Mouse (Mus musculus): ENCODE results near the gene Ubtd1. TPM values are rescaled to one million over a fixed set of nuclear protein-coding genes. Genes with fewer than 3 reads are reported as not detected.

The Ubtd1 gene
- polyA plus RNA-seq, 1 experiment from 2014 or later: 33.2 TPM

DNA sequence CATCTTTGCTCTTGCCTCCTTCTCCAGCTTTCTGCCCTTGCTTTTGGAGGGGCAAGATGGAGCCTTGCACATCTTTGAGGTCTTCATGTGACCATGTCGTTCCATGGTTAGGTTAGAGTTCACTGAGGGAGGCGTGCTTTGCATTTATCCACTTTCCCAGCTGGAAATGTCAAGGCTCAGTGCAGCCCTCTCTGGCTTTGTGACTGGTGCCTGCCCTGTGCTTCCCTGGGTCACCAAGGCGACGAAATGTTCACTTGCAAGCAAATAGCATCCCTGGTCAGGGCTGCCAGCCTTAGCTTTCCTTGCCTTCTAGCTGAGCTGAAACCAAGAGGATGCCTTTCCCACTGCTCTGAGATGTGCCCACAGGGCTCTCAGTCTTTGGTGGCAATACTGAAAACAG is 28.9 kb downstream of the Ubtd1 start:
- Histone ChIP-seq H3K9me3 (replicated peaks) (no peaks in the 10 kb centered on the region), H3K9ac (no peak overlapping the region), H3K4me1 (peaks cover 39% of the 10 kb centered on the region), H3K27me3 (no peaks in the 10 kb centered on the region), H3K4me3 (replicated peaks) (no peak overlapping the region), H3K36me3 (no peaks in the 10 kb centered on the region), H3K27ac (replicated peaks) (no peak overlapping the region), H3K4me2 (replicated peaks) (no peak overlapping the region)
- no peak for ATAC-seq (ENCODE audit: insufficient number of reproducible peaks, low FRiP score, low TSS enrichment, low read depth)
- 76% methylated on average over 4 of the region's 4 CpGs for WGBS

DNA sequence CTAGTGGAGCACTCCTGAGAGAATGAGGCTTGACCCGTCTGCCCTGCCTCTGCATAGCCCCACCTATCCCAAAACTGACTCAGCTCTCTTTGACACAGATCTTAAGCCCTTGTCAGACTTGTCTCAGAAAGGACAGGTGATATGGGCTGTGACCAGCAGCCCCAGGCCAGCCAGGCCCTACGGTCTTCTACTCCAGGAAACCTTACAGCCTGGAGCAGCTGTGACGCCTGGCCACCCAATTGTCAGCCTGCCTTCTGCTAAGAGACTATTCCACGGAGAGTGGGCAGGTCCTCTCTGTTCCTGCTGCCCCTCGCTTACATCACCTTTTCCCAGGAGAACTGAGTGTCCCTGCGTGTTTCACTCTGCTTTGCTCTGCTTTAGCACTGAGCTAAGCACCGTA is 29.6 kb downstream of the Ubtd1 start:
- Histone ChIP-seq H3K9me3 (replicated peaks) (no peaks in the 10 kb centered on the region), H3K4me1 (peaks cover 40% of the 10 kb centered on the region), H3K4me2 (replicated peaks) (no peak overlapping the region), H3K27me3 (no peaks in the 10 kb centered on the region), H3K36me3 (no peaks in the 10 kb centered on the region), H3K4me3 (replicated peaks) (no peak overlapping the region), H3K27ac (replicated peaks) (peak overlapping the region; percentile 28; the same call in 1 of the 2 replicates), H3K9ac (no peak overlapping the region)
- 70% methylated on average over 7 of the region's 7 CpGs for WGBS
- peak; percentile 45; the same call in 1 of the 2 replicates for ATAC-seq (ENCODE audit: insufficient number of reproducible peaks, low FRiP score, low TSS enrichment, low read depth)

- no peak overlapping the region for H3K4me3 ChIP-seq (replicated peaks)
- no peaks in the 10 kb centered on the region for H3K27me3 ChIP-seq
- 74% methylated on average over 3 of the region's 3 CpGs for WGBS
- H3K36me3 ChIP-seq: no peaks in the 10 kb centered on the region
- no peaks in the 10 kb centered on the region for H3K9me3 ChIP-seq (replicated peaks)
- H3K4me2 ChIP-seq (replicated peaks): no peak overlapping the region
- H3K9ac ChIP-seq: no peak overlapping the region
- peak overlapping the region; percentile 11; the same call in 1 of the 2 replicates for H3K27ac ChIP-seq (replicated peaks)
- no peak for ATAC-seq (ENCODE audit: insufficient number of reproducible peaks, low FRiP score, low TSS enrichment, low read depth)
- H3K4me1 ChIP-seq: peaks cover 55% of the 10 kb centered on the region
Measured at GRCm38 (mm10) chr19:42014231-42014825, 32.8 kb downstream of the Ubtd1 start.

- H3K27ac ChIP-seq (replicated peaks): no peak overlapping the region
- ATAC-seq (ENCODE audit: insufficient number of reproducible peaks, low FRiP score, low TSS enrichment, low read depth): no peak
- no peaks in the 10 kb centered on the region for H3K36me3 ChIP-seq
- WGBS: 80% methylated on average over 6 of the region's 6 CpGs
- no peaks in the 10 kb centered on the region for H3K27me3 ChIP-seq
- H3K9me3 ChIP-seq (replicated peaks): no peaks in the 10 kb centered on the region
- H3K4me2 ChIP-seq (replicated peaks): no peak overlapping the region
- no peak overlapping the region for H3K9ac ChIP-seq
- H3K4me3 ChIP-seq (replicated peaks): no peak overlapping the region
- peaks cover 59% of the 10 kb centered on the region for H3K4me1 ChIP-seq
Measured at GRCm38 (mm10) chr19:42015001-42015400, 33.4 kb downstream of the Ubtd1 start.

- 55% methylated on average over 4 of the region's 4 CpGs for WGBS
Measured at GRCm38 (mm10) chr19:42016251-42016650, 34.7 kb downstream of the Ubtd1 start.

DNA sequence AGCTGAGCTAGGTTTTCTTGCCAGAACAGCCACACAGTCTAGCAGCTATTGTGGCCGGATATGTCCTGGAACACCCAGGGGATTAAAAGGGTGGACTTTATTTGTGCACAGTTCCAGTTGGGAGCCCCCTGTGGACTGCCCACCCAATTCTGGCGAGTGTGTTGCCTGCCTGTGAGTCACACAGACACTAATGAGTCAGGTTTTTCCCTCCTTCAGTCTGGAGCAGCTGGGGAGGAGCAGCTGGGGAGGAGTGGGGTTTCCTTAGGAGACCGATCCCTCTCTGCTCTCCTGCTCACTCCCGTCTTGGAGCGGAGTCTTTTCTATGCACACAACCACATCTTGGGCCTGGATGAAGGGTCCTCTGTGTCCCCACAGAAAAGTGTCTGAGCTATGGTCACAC is 35.3 kb downstream of the Ubtd1 start:
- 29% methylated on average over 5 of the region's 5 CpGs for WGBS
- H3K9ac ChIP-seq: no peak overlapping the region
- peaks cover 64% of the 10 kb centered on the region for H3K4me1 ChIP-seq
- H3K9me3 ChIP-seq (replicated peaks): no peaks in the 10 kb centered on the region
- ATAC-seq (ENCODE audit: insufficient number of reproducible peaks, low FRiP score, low TSS enrichment, low read depth): 0 out of 2 replicates have a peak, but pooled peaks have one; percentile 56
- peak overlapping the region; percentile 93 for H3K27ac ChIP-seq (replicated peaks)
- H3K4me3 ChIP-seq (replicated peaks): no peak overlapping the region
- H3K27me3 ChIP-seq: no peaks in the 10 kb centered on the region
- H3K4me2 ChIP-seq (replicated peaks): 0 out of 2 replicates have a peak overlapping the region, but pooled peaks have one; percentile 4
- no peaks in the 10 kb centered on the region for H3K36me3 ChIP-seq

More at GRCm38 (mm10) chr19:42016251-42016650, 34.7 kb downstream of the Ubtd1 start:
- peaks cover 58% of the 10 kb centered on the region for H3K4me1 ChIP-seq
- no peak overlapping the region for H3K4me3 ChIP-seq (replicated peaks)
- H3K9ac ChIP-seq: no peak overlapping the region
- H3K27me3 ChIP-seq: no peaks in the 10 kb centered on the region
- no peaks in the 10 kb centered on the region for H3K36me3 ChIP-seq
- H3K9me3 ChIP-seq (replicated peaks): no peaks in the 10 kb centered on the region
- no peak overlapping the region for H3K4me2 ChIP-seq (replicated peaks)
- no peak for ATAC-seq (ENCODE audit: insufficient number of reproducible peaks, low FRiP score, low TSS enrichment, low read depth)
- peak overlapping the region; percentile 93 for H3K27ac ChIP-seq (replicated peaks)

GRCm38 (mm10) chr19:42017399-42018247 is 36.1 kb downstream of the Ubtd1 start:
- Histone ChIP-seq H3K4me2 (replicated peaks) (0 out of 2 replicates have a peak overlapping the region, but pooled peaks have one; percentile 4), H3K27ac (replicated peaks) (peak overlapping the region; percentile 93), H3K9me3 (replicated peaks) (no peaks in the 10 kb centered on the region), H3K4me1 (peaks cover 71% of the 10 kb centered on the region), H3K9ac (no peak overlapping the region), H3K27me3 (no peaks in the 10 kb centered on the region), H3K36me3 (no peaks in the 10 kb centered on the region), H3K4me3 (replicated peaks) (no peak overlapping the region)
- ATAC-seq (ENCODE audit: insufficient number of reproducible peaks, low FRiP score, low TSS enrichment, low read depth): peak; percentile 73
- 37% methylated on average over 8 of the region's 8 CpGs for WGBS

DNA sequence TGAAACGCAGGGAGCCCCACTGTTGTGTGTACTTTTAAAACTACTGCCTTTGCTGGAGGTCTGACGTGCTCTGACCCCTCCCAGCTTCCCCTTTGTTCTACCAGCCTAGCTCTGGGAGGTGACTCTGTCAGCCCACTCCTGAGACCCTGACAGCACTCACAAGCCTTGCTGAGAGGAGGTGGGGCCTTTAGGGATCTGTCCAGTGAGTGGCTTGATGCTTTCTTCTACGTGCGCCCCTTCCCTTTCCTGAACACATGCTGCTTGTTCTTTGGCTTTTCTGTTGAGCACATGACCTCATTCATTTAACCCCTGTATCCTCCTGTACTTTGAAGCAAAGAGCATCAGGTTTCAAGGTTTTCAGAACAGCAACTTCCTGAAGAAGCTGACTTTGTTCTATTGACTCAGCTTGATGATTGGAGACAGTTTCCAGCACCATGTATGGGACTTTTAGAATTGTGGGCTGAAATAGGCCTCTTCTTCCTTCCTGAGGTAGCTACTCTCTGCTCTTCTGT is 37.5 kb downstream of the Ubtd1 start:
- peaks cover 76% of the 10 kb centered on the region for H3K4me1 ChIP-seq

GRCm38 (mm10) chr19:42021681-42022541 is 40.3 kb downstream of the Ubtd1 start:
- no peaks in the 10 kb centered on the region for H3K9me3 ChIP-seq (replicated peaks)
- no peak overlapping the region for H3K9ac ChIP-seq
- peak overlapping the region; percentile 65 for H3K27ac ChIP-seq (replicated peaks)
- H3K4me3 ChIP-seq (replicated peaks): no peak overlapping the region
- WGBS: 68% methylated on average over 10 of the region's 10 CpGs
- H3K27me3 ChIP-seq: no peaks in the 10 kb centered on the region
- H3K4me2 ChIP-seq (replicated peaks): no peak overlapping the region
- peaks cover 59% of the 10 kb centered on the region for H3K4me1 ChIP-seq
- no peaks in the 10 kb centered on the region for H3K36me3 ChIP-seq
- no peak for ATAC-seq (ENCODE audit: insufficient number of reproducible peaks, low FRiP score, low TSS enrichment, low read depth)

More for the DNA sequence above, 37.5 kb downstream of the Ubtd1 start:
- ATAC-seq (ENCODE audit: insufficient number of reproducible peaks, low FRiP score, low TSS enrichment, low read depth): no peak
- H3K4me2 ChIP-seq (replicated peaks): no peak overlapping the region
- H3K36me3 ChIP-seq: no peaks in the 10 kb centered on the region
- peak overlapping the region; percentile 93 for H3K27ac ChIP-seq (replicated peaks)
- 33% methylated on average over 4 of the region's 4 CpGs for WGBS
- no peak overlapping the region for H3K9ac ChIP-seq
- no peaks in the 10 kb centered on the region for H3K9me3 ChIP-seq (replicated peaks)
- H3K4me3 ChIP-seq (replicated peaks): no peak overlapping the region
- H3K27me3 ChIP-seq: no peaks in the 10 kb centered on the region

DNA sequence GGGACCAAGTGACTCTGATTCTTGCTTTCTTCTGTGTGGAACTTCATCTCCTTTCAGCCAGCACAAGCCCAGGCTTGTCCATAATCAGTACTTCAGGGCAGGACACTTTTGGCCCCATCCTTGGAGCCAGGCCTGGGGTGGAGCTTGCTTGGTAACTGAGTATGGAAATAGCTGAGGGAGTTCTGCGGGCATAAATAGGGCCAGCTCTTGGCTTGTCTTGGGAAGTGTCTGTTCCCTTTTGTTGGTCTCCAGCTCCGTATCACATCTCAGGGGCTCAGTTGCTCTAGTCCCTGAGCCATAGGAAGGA is 40.9 kb downstream of the Ubtd1 start:
- Histone ChIP-seq H3K4me1 (peaks cover 53% of the 10 kb centered on the region), H3K9me3 (replicated peaks) (no peaks in the 10 kb centered on the region), H3K27ac (replicated peaks) (peak overlapping the region; percentile 65), H3K9ac (no peak overlapping the region), H3K36me3 (no peaks in the 10 kb centered on the region), H3K4me3 (replicated peaks) (no peak overlapping the region), H3K4me2 (replicated peaks) (no peak overlapping the region), H3K27me3 (no peaks in the 10 kb centered on the region)
- WGBS: 58% methylated on average over 2 of the region's 2 CpGs
- 0 out of 2 replicates have a peak, but pooled peaks have one; percentile 24 for ATAC-seq (ENCODE audit: insufficient number of reproducible peaks, low FRiP score, low TSS enrichment, low read depth)

- H3K9me3 ChIP-seq (replicated peaks): no peaks in the 10 kb centered on the region
- H3K9ac ChIP-seq: no peak overlapping the region
- peaks cover 30% of the 10 kb centered on the region for H3K4me1 ChIP-seq
- H3K4me3 ChIP-seq (replicated peaks): no peak overlapping the region
- H3K4me2 ChIP-seq (replicated peaks): no peak overlapping the region
- H3K27ac ChIP-seq (replicated peaks): no peak overlapping the region
- no peaks in the 10 kb centered on the region for H3K36me3 ChIP-seq
- 3% methylated on average over 5 of the region's 5 CpGs for WGBS
- peak; percentile 25; the same call in 1 of the 2 replicates for ATAC-seq (ENCODE audit: insufficient number of reproducible peaks, low FRiP score, low TSS enrichment, low read depth)
- H3K27me3 ChIP-seq: no peaks in the 10 kb centered on the region
Measured at GRCm38 (mm10) chr19:42026158-42026557, 44.6 kb downstream of the Ubtd1 start.
